Mouse (Mus musculus) heart, postnatal 10 days (tissue): ENCODE results near the gene Il21r. TPM values are rescaled to one million over a fixed set of nuclear protein-coding genes. Genes with fewer than 3 reads are reported as not detected.
A peak's percentile ranks its signal among the peaks of the same experiment; 100 is the strongest.

Experiments used
- DNase-seq, 2 experiments: peaks; one replicate each; pipeline ENCODE4 v3.0.0; 2021
- intact Hi-C: fragments of 180-260 bp; cut with DNase I; formaldehyde crosslinking; loops from one replicate; pipeline ENCODE4 v1.15.1; 2025
- total RNA-seq, 2 experiments: library from RNA; stranded (reverse); gene quantifications; 2 replicates each; pipeline ENCODE4 v1.2.3; 2021

Gene Il21r
- total RNA-seq, 2 experiments from 2014 or later: 0.67 to 0.74 TPM

DNA sequence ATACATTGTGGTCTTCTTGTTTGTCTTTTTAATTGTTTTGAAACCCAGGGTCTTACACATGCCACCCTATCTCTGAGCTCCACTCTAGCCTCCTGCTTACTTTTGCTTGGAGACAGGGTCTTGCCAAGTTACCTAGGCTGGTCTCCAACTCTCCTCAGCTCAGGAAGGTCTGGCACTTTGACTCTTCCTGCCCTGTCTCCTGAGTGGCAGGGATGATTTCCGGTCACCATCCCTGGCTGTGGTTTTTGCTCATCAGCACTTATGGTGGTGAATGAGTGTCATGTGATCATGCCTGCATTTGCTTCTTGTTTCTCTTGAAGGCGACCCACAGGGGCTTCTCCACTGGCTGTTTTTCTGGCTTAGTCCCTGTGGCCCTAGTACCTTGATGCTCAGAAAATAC is 29.4 kb upstream of the Il21r start:
- intact Hi-C loops: no loop called here
- no peak for DNase-seq

- no peak for DNase-seq
- intact Hi-C loops: no loop called here
Observed at GRCm38 (mm10) chr7:125574832-125575231, 28.4 kb upstream of the Il21r start.

- DNase-seq: no peak
- intact Hi-C loops: no loop called here
Observed at GRCm38 (mm10) chr7:125575738-125576540, 27.3 kb upstream of the Il21r start.

DNA sequence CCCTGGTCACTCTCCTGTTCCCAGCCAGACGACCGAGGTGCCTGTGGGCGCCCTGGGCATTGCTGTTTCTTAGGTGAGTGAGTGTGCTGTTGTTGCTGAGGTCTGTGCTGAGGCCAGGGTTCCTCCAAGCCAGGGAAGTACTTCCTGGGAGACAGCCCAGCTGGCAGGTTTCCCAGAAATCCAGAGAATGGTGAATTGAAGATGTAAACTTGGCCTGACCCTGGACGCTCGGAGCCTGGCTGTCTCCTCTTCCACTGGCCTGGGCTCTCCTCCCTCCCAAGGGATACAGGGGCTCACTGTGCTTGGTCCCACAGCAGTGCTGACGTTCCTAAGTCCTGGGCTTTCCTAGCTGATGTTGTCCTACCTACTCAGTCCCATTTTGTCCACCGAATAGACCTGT is 26.2 kb upstream of the Il21r start:
- intact Hi-C loops: no loop called here
- peak; percentile 87 to 89 for DNase-seq

- intact Hi-C loops: no loop called here
- peak; percentile 72 to 74 for DNase-seq
Observed at GRCm38 (mm10) chr7:125577486-125578088, 25.6 kb upstream of the Il21r start.

DNA sequence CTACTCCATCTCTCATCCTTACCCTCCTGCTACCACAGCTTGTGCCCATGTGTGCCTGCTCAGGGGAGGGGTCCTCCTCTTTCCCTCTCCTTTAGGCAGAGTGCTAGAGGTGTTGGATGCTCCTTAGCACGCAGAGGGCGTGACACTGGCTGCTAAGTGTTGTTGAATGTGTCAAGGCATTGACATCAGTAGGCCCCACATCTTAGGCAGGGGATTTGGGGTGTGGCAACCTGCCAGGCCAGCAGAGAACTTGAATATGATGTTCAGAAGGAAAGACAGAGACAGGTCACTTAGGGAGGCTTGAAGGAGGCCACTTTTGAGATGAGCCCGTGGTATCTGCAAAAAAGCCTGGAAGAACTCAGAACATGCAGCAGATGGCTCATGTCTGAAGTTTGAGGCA is 25.1 kb upstream of the Il21r start:
- DNase-seq: no peak
- intact Hi-C loops: no loop called here

DNA sequence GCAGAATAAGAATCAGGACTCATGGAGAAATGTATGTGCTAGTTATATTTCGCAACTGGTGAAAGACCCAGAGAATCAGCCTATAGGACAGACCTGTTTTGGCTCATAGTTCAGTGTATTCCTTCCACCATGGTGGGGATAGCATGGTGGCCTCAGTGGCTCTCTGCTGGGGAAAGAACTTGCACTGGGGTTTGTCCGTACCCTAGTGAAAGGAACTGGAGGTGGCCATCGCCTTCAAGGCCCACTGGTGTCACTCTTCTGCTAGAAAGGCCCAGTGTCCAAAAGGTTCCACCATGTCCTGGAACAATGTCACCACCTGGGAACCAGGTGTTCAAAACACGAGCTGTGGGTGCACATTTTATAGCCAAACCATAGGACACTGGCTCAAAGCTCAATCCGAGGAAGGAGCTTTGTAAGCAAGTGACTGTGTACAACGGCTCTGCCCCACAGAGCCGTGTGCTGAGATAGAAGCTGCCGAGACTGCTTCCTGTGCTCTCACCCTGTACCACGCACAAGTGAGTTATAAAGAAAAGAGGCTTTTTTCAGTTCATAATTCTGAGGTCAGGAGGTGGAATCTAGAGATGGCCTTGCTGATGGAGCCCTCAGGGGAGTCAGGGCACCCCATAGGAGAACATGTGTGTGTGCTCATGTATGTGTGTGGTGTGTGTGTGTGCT is 23.5 kb upstream of the Il21r start:
- intact Hi-C loops: loop anchor here (2.0 to 5.0 kb wide), 3 partner anchors 29 to 159 kb away; no protein-coding TSS in a partner anchor
- DNase-seq: no peak

- DNase-seq: no peak
- intact Hi-C loops: loop anchor here (2.0 to 5.0 kb wide), 3 partner anchors 29 to 159 kb away; no protein-coding TSS in a partner anchor
Observed at GRCm38 (mm10) chr7:125580220-125580549, 23.0 kb upstream of the Il21r start.

- intact Hi-C loops: loop anchor here (1.0 to 5.0 kb wide), 4 partner anchors 30 to 160 kb away; no protein-coding TSS in a partner anchor
- DNase-seq: no peak
Observed at GRCm38 (mm10) chr7:125580625-125581316, 22.5 kb upstream of the Il21r start.

GRCm38 (mm10) chr7:125581317-125581672 is 21.9 kb upstream of the Il21r start:
- intact Hi-C loops: loop anchor here (1.0 to 5.0 kb wide), 4 partner anchors 30 to 160 kb away; no protein-coding TSS in a partner anchor
- DNase-seq: peak; percentile 93 to 95

GRCm38 (mm10) chr7:125583325-125584004 is 19.8 kb upstream of the Il21r start:
- no peak for DNase-seq
- intact Hi-C loops: loop anchor here (5.0 kb wide), 1 partner anchor 54 kb away; no protein-coding TSS in a partner anchor

DNA sequence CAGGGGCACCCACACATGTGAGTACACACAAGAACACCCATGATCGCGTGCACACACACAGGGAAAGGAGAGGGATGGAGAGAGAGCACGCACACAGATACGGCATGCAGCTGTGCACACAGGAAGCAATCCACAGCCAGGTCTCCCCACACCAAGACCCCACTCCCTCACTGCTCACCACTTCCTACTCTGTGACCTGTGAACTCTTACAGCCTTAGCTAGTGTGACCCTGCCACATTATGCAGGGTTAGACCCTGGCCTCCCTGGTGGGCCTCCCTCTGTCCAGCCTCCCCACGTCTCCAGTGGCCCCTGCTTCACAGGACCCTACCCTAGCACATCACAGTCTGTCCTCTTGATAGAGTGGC is 19.2 kb upstream of the Il21r start:
- DNase-seq: no peak
- intact Hi-C loops: loop anchor here (5.0 kb wide), 1 partner anchor 53 kb away; no protein-coding TSS in a partner anchor

GRCm38 (mm10) chr7:125586355-125586754 is 16.9 kb upstream of the Il21r start:
- DNase-seq: no peak
- intact Hi-C loops: no loop called here

GRCm38 (mm10) chr7:125588721-125589120 is 14.5 kb upstream of the Il21r start:
- intact Hi-C loops: no loop called here
- DNase-seq: no peak

DNA sequence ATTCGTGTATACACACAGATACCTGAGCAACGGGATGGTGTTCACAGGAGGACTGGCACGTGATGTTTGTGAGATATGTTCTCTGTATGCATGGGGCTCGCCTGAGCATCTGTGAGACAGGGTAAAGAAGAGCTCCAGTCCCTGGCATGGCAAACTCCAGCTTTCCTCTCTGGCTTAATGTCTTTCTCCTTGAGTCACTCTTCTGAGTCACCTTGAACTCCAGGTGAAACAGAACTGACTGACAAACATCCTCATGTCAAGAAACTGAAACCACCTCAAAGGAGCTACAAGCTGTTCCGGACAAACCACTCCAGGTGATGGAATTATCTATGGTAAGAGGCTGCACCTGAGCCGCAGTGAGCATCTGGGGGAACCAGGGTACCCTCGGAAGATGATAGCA is 13.3 kb upstream of the Il21r start:
- intact Hi-C loops: no loop called here
- no peak for DNase-seq

- no peak for DNase-seq
- intact Hi-C loops: no loop called here
Observed at GRCm38 (mm10) chr7:125593831-125594230, 9.4 kb upstream of the Il21r start.

DNA sequence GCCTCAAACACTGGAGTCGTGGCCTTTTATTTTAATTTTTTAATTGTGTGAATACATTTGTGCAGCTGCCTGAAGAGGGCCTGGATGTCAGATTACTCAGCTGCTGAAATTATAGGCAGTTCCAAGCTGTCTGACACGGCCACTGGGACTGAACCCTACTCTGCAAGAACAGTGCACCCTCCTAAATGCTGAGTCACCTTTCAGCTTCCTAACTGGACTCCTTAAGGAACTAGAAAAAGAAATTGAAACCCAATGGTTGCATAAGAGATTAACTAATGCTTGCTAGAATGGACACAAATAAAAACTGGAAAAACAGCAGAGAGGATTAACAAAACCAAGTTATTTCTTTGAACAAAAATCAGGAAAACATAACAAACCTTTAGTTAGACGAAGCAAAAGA is 6.8 kb upstream of the Il21r start:
- intact Hi-C loops: no loop called here
- no peak for DNase-seq

DNA sequence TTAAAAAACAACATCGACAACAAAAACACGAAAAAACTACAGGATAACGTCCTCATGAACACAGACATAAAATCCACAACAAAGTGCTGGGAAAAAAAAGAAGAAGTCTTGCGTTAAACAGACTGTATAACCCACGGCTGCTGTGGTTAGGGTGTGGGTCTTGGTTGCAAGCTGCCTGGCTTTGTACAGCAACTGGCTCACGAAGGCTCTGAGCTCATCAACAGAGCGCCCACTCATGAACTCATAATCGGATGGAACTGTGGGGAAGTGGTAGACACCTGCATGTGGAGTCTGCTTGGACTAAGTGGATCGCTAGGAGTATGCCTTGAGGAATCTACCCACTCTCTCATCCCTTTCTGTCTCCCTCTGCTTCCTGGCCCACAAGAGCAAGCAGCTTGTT is 6.1 kb upstream of the Il21r start:
- intact Hi-C loops: no loop called here
- DNase-seq: no peak

DNA sequence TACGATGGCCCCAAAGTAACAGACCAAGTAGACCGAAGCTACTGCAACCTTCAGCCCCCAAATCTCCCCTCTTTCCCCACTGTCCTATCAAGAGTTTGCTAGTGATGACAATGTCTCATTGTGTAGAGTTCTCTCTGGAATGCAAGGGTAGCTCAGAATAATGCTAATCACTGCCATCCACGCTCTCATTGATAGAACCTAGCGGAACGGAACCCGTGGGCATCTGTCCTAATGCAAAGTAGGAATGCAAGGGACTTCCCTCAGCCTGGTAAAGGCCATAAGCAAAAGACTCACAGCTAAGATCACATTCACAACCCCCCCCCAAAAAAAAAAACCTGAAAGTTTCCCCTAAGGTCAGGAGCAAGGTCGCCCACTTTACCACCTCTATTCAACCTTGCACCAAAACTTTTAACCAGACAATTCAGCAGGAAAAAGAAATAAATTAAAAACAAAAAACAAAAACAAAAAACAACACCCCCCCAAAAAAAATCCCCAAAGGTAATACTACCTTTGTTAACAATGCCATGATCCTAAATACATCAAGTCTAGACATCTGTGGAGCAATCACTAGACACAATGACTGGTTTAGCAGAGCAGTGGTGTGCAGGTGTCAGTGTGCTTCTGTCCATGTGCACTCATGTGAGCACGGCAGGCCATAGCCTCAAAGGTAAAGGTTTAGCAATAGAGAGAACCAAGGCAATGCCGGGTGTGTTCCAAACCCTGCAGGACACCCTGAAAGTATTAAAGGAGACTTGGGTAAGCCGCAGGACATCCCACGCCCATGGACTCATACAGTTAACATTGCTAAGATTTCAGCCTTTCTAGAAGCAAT is 5.5 kb upstream of the Il21r start:
- intact Hi-C loops: no loop called here
- no peak for DNase-seq
